Mouse (Mus musculus): Measurements from ENCODE around the gene Alpk3. TPM values are rescaled to one million over a fixed set of nuclear protein-coding genes. Genes with fewer than 3 reads are reported as not detected.
"Not testable (repeated sequence)": the region's sequence is repeated elsewhere in the genome, so short reads cannot be mapped to it uniquely, and the experiment has no call there.

Alpk3 gene
- polyA plus RNA-seq, 1 experiment from 2014 or later, result 0.11 TPM

DNA sequence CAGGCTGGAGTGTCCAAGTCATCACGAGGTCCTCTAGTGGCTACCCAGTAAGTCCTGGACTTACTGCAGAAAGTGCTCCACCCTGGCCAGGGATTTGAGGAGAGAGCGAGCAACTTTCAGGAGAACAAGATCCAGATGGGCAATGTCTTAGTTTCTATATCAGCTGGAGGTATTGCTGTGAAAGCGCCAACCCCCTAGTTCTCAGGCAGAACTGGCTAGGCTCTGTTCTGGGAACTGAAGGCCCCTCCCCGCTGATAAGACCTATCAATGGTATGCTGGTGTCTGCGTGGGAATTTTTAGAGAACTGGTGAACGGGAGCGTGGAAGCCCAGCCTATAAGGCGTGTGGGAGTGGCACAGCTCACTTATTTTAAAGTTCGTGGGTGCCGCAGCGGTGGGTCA is 92.4 kb downstream of the Alpk3 start:
- DNase-seq (ENCODE audit: low spot score) (no peak), ATAC-seq (ENCODE audit: low FRiP score, low TSS enrichment) (no peak)
- no peaks in the 10 kb centered on the region for H3K36me3 ChIP-seq (ENCODE audit: control insufficient read depth, insufficient read depth, low read length)
- no peaks in the 10 kb centered on the region for H3K9me3 ChIP-seq (ENCODE audit: control insufficient read depth, low read length)
- TF ChIP-seq EP300 (optimal IDR thresholded peaks at IDR 0.05) (no peak), CTCF (IDR thresholded peaks at IDR 0.05; ENCODE audit: low read depth) (no peak)
- H3K4me2 ChIP-seq (replicated peaks; ENCODE audit: low read depth), result no peak overlapping the region
- H3K9ac ChIP-seq (ENCODE audit: low read length), result no peak overlapping the region
- 78% methylated on average over 11 of the region's 11 CpGs for WGBS
- H3K4me3 ChIP-seq (ENCODE audit: low read depth, low read length), result no peak overlapping the region
- no peaks in the 10 kb centered on the region for H3K27me3 ChIP-seq (ENCODE audit: control insufficient read depth, insufficient read depth, low read length)
- H3K4me1 ChIP-seq (replicated peaks; ENCODE audit: control insufficient read depth, insufficient read depth), result no peaks in the 10 kb centered on the region
- H3K27ac ChIP-seq (replicated peaks), result no peak overlapping the region

- 96% methylated on average over 8 of the region's 8 CpGs for WGBS
Measured at GRCm38 (mm10) chr7:81151216-81151615, 93.8 kb downstream of the Alpk3 start.

DNA sequence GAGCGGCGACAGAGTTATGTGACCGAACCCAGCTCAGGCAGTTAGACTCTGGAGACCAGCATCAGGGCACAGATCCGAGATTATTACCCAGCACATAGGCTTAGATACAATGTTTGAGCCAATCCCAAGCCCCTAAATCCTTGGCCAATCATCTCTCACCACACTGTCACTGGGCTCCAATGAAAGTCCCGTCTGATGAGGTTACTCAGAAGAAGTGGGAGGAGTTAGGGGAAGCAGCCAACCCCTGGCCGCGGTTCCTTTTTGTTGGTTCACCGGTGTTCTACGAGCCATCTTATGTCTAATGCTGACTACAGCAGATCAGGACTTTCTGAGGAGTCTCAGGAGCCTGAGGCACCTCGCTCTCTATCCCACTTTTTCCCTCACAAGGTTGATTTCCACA is 94.9 kb downstream of the Alpk3 start:
- WGBS, result 92% methylated on average over 10 of the region's 10 CpGs

More at GRCm38 (mm10) chr7:81151216-81151615, 93.8 kb downstream of the Alpk3 start:
- Histone ChIP-seq H3K36me3 (ENCODE audit: control insufficient read depth, insufficient read depth, low read length) (no peaks in the 10 kb centered on the region), H3K4me1 (replicated peaks; ENCODE audit: control insufficient read depth, insufficient read depth) (no peaks in the 10 kb centered on the region), H3K4me3 (ENCODE audit: low read depth, low read length) (no peak overlapping the region), H3K27me3 (ENCODE audit: control insufficient read depth, insufficient read depth, low read length) (no peaks in the 10 kb centered on the region), H3K9ac (ENCODE audit: low read length) (no peak overlapping the region), H3K9me3 (ENCODE audit: control insufficient read depth, low read length) (no peaks in the 10 kb centered on the region), H3K4me2 (replicated peaks; ENCODE audit: low read depth) (no peak overlapping the region), H3K27ac (replicated peaks) (no peak overlapping the region)
- ATAC-seq (ENCODE audit: low FRiP score, low TSS enrichment) (no peak), DNase-seq (ENCODE audit: low spot score) (no peak)
- no peak for TF ChIP-seq EP300 (optimal IDR thresholded peaks at IDR 0.05)
- no peak for TF ChIP-seq CTCF (IDR thresholded peaks at IDR 0.05; ENCODE audit: low read depth)

DNA sequence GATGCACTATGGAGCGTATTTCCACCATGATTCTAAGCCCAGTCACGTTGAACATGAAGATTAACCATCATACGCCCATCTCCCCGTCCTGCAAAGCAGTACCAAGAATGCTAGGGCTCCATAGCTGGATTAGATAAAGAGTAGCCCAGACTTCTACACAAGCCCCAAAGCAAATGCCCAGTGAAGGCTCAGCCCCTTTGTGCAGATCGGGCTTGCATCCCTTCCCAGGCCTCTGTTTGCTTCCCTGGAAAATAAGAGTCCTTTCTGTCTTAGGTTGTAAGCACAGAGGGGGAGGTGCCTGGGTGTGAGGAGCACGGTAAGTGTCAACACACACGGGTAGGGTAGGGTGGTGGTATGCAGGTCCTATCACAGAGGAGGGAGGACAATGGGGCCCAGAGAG is 95.4 kb downstream of the Alpk3 start:
- H3K4me1 ChIP-seq (replicated peaks; ENCODE audit: control insufficient read depth, insufficient read depth), result no peaks in the 10 kb centered on the region
- H3K4me2 ChIP-seq (replicated peaks; ENCODE audit: low read depth), result no peak overlapping the region
- TF ChIP-seq CTCF (IDR thresholded peaks at IDR 0.05; ENCODE audit: low read depth) (no peak), EP300 (optimal IDR thresholded peaks at IDR 0.05) (no peak)
- ATAC-seq (ENCODE audit: low FRiP score, low TSS enrichment) (no peak), DNase-seq (ENCODE audit: low spot score) (no peak)
- no peaks in the 10 kb centered on the region for H3K36me3 ChIP-seq (ENCODE audit: control insufficient read depth, insufficient read depth, low read length)
- H3K9me3 ChIP-seq (ENCODE audit: control insufficient read depth, low read length), result no peaks in the 10 kb centered on the region
- no peak overlapping the region for H3K27ac ChIP-seq (replicated peaks)
- no peak overlapping the region for H3K4me3 ChIP-seq (ENCODE audit: low read depth, low read length)
- WGBS, result 71% methylated on average over 7 of the region's 7 CpGs
- no peak overlapping the region for H3K9ac ChIP-seq (ENCODE audit: low read length)
- H3K27me3 ChIP-seq (ENCODE audit: control insufficient read depth, insufficient read depth, low read length), result no peaks in the 10 kb centered on the region

More for the DNA sequence above, 94.9 kb downstream of the Alpk3 start:
- Histone ChIP-seq H3K4me1 (replicated peaks; ENCODE audit: control insufficient read depth, insufficient read depth) (no peaks in the 10 kb centered on the region), H3K9ac (ENCODE audit: low read length) (no peak overlapping the region), H3K27ac (replicated peaks) (no peak overlapping the region), H3K9me3 (ENCODE audit: control insufficient read depth, low read length) (no peaks in the 10 kb centered on the region), H3K27me3 (ENCODE audit: control insufficient read depth, insufficient read depth, low read length) (no peaks in the 10 kb centered on the region), H3K36me3 (ENCODE audit: control insufficient read depth, insufficient read depth, low read length) (no peaks in the 10 kb centered on the region), H3K4me3 (ENCODE audit: low read depth, low read length) (no peak overlapping the region), H3K4me2 (replicated peaks; ENCODE audit: low read depth) (no peak overlapping the region)
- TF ChIP-seq CTCF (IDR thresholded peaks at IDR 0.05; ENCODE audit: low read depth) (no peak), EP300 (optimal IDR thresholded peaks at IDR 0.05) (no peak)
- ATAC-seq (ENCODE audit: low FRiP score, low TSS enrichment), result no peak
- DNase-seq (ENCODE audit: low spot score), result no peak

GRCm38 (mm10) chr7:81153327-81153726 is 95.9 kb downstream of the Alpk3 start:
- no peak overlapping the region for H3K4me3 ChIP-seq (ENCODE audit: low read depth, low read length)
- ATAC-seq (ENCODE audit: low FRiP score, low TSS enrichment) (no peak), DNase-seq (ENCODE audit: low spot score) (no peak)
- 81% methylated on average over 6 of the region's 6 CpGs for WGBS
- no peaks in the 10 kb centered on the region for H3K36me3 ChIP-seq (ENCODE audit: control insufficient read depth, insufficient read depth, low read length)
- H3K27ac ChIP-seq (replicated peaks), result no peak overlapping the region
- no peaks in the 10 kb centered on the region for H3K9me3 ChIP-seq (ENCODE audit: control insufficient read depth, low read length)
- no peak overlapping the region for H3K9ac ChIP-seq (ENCODE audit: low read length)
- H3K4me2 ChIP-seq (replicated peaks; ENCODE audit: low read depth), result no peak overlapping the region
- TF ChIP-seq EP300 (optimal IDR thresholded peaks at IDR 0.05) (no peak), CTCF (IDR thresholded peaks at IDR 0.05; ENCODE audit: low read depth) (no peak)
- no peaks in the 10 kb centered on the region for H3K27me3 ChIP-seq (ENCODE audit: control insufficient read depth, insufficient read depth, low read length)
- H3K4me1 ChIP-seq (replicated peaks; ENCODE audit: control insufficient read depth, insufficient read depth), result no peaks in the 10 kb centered on the region

- not testable (repeated sequence) for DNase-seq (ENCODE audit: low spot score); H3K9ac ChIP-seq (ENCODE audit: low read length); H3K36me3 ChIP-seq (ENCODE audit: control insufficient read depth, insufficient read depth, low read length); H3K27ac ChIP-seq (replicated peaks); ATAC-seq (ENCODE audit: low FRiP score, low TSS enrichment); H3K27me3 ChIP-seq (ENCODE audit: control insufficient read depth, insufficient read depth, low read length); H3K4me2 ChIP-seq (replicated peaks; ENCODE audit: low read depth); H3K9me3 ChIP-seq (ENCODE audit: control insufficient read depth, low read length); H3K4me3 ChIP-seq (ENCODE audit: low read depth, low read length); H3K4me1 ChIP-seq (replicated peaks; ENCODE audit: control insufficient read depth, insufficient read depth)
Measured at GRCm38 (mm10) chr7:81154244-81154643, 96.8 kb downstream of the Alpk3 start.
